Mouse (Mus musculus): Measurements from ENCODE around the gene Fmnl3. TPM values are rescaled to one million over a fixed set of nuclear protein-coding genes. Genes with fewer than 3 reads are reported as not detected.
A peak's percentile ranks its signal among the peaks of the same experiment; 100 is the strongest.

Gene Fmnl3
- polyA plus RNA-seq, 1 experiment: 49.5 TPM

DNA sequence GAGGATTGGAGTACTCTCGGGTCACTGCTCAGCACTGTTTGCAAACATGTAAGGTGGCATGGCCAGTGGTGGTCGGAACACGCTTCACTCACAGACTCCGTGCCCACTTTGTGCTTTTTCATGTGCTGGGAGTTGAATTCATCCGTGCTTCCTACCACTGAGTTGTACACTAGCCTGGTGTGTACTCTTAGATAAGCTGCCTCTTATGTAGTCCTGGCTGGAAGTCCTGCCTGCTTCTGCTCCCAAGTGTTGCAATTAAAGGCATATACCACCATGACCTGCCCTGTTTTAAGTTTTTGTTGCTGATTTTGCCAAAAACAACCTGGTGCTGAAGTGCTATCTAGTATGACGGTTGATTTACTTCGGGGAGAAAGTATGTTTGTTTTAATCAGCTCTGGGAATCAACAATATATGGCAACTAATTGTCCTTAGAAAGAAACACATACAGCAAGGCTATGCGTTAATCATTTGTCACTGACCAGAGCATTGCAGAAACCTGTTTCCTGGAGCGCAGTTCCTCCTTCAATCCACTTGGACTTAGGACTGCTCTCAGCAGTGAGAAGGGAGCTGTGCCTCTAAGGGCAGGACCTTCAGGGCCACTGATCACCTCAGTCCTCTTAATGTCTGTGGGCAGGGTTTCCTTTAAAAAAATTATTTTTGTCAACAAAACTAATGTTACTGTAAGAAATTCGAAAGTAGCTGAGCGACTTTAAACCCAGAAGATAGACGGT is 33.0 kb upstream of the Fmnl3 start:
- peaks cover 9% of the 10 kb centered on the region for H3K4me1 ChIP-seq (ENCODE audit: control insufficient read depth, insufficient read depth, low read length)
- no peak for TF ChIP-seq CTCF (IDR thresholded peaks at IDR 0.05; ENCODE audit: borderline replicate concordance, insufficient read depth, low read length)
- TF ChIP-seq POLR2A (IDR thresholded peaks at IDR 0.05; ENCODE audit: low read depth, low read length): no peak

DNA sequence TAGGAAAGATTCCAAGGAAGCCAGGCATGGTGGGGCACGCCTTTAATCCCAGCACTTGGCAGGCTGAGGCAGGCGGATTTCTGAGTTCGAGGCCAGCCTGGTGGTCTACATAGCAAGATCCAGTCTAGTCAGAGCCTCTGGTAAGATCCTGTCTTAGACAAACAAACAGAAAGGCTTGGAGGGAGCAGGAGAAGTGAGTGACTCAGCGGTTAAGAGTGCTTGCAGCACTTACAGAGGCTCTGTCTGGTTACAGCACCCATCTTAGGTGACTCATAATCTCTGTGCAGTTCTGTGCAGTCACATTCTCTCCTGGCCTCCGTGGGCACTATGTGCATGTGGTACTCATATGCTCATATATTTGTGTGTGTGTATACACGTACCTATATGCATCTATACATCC is 30.3 kb upstream of the Fmnl3 start:
- TF ChIP-seq CTCF (IDR thresholded peaks at IDR 0.05; ENCODE audit: borderline replicate concordance, insufficient read depth, low read length) (no peak), POLR2A (IDR thresholded peaks at IDR 0.05; ENCODE audit: low read depth, low read length) (no peak)
- 0 out of 2 replicates have a peak overlapping the region, but pooled peaks have one; percentile 27 for H3K27ac ChIP-seq (ENCODE audit: insufficient read depth, low read length)
- peaks cover 17% of the 10 kb centered on the region for H3K4me1 ChIP-seq (ENCODE audit: control insufficient read depth, insufficient read depth, low read length)

More for the DNA sequence above, 33.0 kb upstream of the Fmnl3 start:
- Histone ChIP-seq H3K4me3 (ENCODE audit: insufficient read depth, low read length) (no peak overlapping the region), H3K27ac (ENCODE audit: insufficient read depth, low read length) (no peak overlapping the region)

DNA sequence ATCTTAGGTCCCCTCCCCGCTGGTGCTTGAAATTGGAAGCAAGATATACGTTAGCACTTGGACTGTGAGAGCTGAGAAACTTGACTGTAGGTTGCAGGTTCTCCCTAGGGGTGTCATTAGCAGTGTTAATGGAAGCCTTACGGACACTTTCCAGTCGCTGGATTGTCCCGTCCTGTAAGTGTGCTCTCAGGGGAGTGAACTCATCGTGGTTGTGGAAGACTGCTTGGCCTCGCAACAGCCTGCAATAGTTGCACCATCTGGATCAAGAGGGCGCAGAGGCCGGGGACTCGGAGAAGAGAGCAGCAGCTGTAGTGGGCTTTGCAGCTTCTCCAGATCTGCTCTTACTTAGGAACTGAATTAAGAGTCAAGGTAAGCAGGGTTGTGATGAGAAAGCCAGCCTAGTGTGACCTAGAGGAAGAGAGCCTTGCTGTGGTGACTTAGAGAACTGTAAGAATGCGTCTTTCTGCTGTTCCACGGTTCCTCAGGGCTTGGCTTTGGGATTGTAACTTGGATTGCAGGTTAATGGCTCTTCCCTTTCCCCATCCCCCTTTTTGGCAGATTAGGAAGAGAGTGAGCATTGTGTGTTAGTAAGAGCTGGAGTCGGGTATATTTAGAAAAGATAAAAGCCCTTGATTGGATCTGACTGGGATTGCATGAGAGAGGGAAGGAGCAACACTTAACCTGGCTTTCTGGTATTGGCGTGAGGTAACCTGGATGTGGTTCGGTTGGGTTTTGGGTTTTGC is 29.4 kb upstream of the Fmnl3 start:
- no peak overlapping the region for H3K4me3 ChIP-seq (ENCODE audit: insufficient read depth, low read length)
- H3K27ac ChIP-seq (ENCODE audit: insufficient read depth, low read length): peak overlapping the region; percentile 27; the same call in 1 of the 2 replicates
- peaks cover 19% of the 10 kb centered on the region for H3K4me1 ChIP-seq (ENCODE audit: control insufficient read depth, insufficient read depth, low read length)
- TF ChIP-seq CTCF (IDR thresholded peaks at IDR 0.05; ENCODE audit: borderline replicate concordance, insufficient read depth, low read length) (no peak), POLR2A (IDR thresholded peaks at IDR 0.05; ENCODE audit: low read depth, low read length) (no peak)

More for the DNA sequence above, 30.3 kb upstream of the Fmnl3 start:
- H3K4me3 ChIP-seq (ENCODE audit: insufficient read depth, low read length): no peak overlapping the region

DNA sequence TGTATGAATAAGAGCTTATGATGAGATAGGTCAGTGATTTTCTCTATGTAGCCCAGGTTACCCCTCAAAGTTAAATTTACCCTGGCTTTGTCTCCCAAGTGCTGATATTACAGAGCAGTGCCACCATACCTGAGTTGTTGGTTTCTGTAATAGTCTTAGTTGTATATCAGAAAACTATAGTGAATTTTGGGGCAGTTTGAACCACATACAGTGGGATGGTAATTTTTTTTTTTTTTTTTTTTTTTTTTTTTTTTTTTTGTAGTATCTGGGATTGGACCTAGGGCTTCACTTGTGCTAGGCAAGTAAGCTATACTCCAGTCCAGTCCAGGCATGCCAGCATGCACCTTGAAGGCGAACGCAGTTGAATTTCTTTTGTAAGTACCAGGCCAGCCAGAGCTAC is 27.3 kb upstream of the Fmnl3 start:
- Histone ChIP-seq H3K4me3 (ENCODE audit: insufficient read depth, low read length) (no peak overlapping the region), H3K27ac (ENCODE audit: insufficient read depth, low read length) (no peak overlapping the region), H3K4me1 (ENCODE audit: control insufficient read depth, insufficient read depth, low read length) (peaks cover 19% of the 10 kb centered on the region)
- no peak for TF ChIP-seq CTCF (IDR thresholded peaks at IDR 0.05; ENCODE audit: borderline replicate concordance, insufficient read depth, low read length)

DNA sequence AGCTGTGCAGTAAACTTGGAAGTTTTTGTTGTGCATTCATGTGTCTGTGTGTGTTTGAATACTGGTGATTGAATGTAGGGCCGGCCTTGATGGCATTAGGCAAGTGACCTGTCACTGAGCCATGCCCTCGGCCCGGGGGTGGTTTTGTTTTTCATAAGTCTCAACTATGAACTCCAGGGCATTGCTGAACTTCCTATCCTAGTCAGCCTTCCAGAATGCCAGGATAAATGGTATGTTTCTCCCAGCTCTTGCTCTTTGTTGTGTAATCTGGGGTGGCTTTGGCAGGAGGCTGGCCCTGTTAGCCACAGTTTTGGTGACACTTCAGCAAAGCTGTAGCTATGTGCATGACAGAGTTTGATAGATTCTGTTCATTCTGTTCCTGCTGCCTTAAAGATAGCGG is 26.6 kb upstream of the Fmnl3 start:
- H3K27ac ChIP-seq (ENCODE audit: insufficient read depth, low read length): no peak overlapping the region
- peaks cover 18% of the 10 kb centered on the region for H3K4me1 ChIP-seq (ENCODE audit: control insufficient read depth, insufficient read depth, low read length)
- TF ChIP-seq CTCF (IDR thresholded peaks at IDR 0.05; ENCODE audit: borderline replicate concordance, insufficient read depth, low read length) (no peak), POLR2A (IDR thresholded peaks at IDR 0.05; ENCODE audit: low read depth, low read length) (no peak)
- H3K4me3 ChIP-seq (ENCODE audit: insufficient read depth, low read length): no peak overlapping the region

DNA sequence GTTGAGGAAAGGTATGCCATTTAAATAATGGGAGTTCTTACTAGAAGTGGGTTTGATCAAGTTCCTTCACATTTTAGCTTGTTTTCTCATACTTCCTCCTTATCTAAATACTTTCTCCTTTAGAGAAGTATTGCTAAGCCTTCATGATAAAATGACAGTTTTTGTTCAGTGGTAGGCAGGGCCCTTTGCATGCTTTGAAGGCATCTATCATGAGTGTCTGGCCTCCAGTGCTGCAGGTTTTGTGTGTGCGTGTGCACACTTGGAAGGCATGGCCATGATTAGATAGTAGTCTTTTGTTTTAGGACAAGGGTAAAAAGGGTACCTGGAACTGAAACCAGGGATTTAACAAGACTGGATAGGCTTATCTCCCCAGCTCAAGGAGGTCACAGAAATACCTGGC is 26.2 kb upstream of the Fmnl3 start:
- H3K4me3 ChIP-seq (ENCODE audit: insufficient read depth, low read length): no peak overlapping the region
- peaks cover 17% of the 10 kb centered on the region for H3K4me1 ChIP-seq (ENCODE audit: control insufficient read depth, insufficient read depth, low read length)
- TF ChIP-seq CTCF (IDR thresholded peaks at IDR 0.05; ENCODE audit: borderline replicate concordance, insufficient read depth, low read length) (no peak), POLR2A (IDR thresholded peaks at IDR 0.05; ENCODE audit: low read depth, low read length) (no peak)
- H3K27ac ChIP-seq (ENCODE audit: insufficient read depth, low read length): no peak overlapping the region

DNA sequence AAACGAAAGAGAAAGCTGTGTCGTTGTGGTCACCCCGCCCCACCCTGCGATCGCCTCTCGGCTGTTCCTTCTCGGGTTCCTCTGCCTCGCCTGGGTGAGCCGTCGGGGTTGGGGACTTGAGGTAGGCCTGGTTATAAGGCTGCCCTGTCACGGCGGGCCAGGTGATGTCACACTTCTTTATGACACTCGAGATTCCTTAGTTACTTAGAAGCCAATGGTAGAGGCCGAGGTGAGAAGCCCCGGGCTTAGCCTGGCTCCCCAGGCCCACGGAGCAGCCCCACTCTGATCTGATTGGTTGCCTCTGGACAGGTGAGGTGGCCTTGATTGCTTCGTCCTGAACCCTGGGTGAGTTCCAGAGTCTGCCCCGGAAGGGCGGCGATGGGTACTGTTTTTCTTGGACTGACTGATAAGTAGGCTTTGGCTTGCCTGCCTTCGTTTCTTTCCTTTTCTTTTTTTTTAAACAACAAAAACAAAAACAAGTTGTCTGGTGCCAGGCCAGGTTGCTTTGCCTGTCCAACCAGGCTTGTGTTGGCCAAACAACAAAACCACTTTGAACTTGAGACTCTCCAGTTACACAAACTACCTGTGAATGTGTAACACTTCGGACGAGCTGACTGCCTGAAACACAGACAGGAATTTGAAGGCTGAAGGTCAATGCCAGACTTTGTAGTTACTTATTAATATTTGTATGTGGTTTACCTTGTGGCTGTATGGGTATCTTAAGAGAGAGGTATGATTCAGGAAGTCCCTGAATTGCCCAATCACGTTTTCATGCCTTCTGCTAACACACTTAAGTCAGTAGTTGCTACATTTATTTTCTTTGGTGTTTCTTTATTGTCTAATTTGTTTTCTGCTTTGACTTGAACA is 23.3 kb upstream of the Fmnl3 start:
- peak overlapping the region; percentile 85 for H3K4me3 ChIP-seq (ENCODE audit: insufficient read depth, low read length)
- 0 out of 2 replicates have a peak, but pooled peaks have one; percentile 12 for TF ChIP-seq POLR2A (IDR thresholded peaks at IDR 0.05; ENCODE audit: low read depth, low read length)
- no peak for TF ChIP-seq CTCF (IDR thresholded peaks at IDR 0.05; ENCODE audit: borderline replicate concordance, insufficient read depth, low read length)
- H3K27ac ChIP-seq (ENCODE audit: insufficient read depth, low read length): peak overlapping the region; percentile 66
- peaks cover 10% of the 10 kb centered on the region; the same call in 1 of the 2 replicates for H3K4me1 ChIP-seq (ENCODE audit: control insufficient read depth, insufficient read depth, low read length)

DNA sequence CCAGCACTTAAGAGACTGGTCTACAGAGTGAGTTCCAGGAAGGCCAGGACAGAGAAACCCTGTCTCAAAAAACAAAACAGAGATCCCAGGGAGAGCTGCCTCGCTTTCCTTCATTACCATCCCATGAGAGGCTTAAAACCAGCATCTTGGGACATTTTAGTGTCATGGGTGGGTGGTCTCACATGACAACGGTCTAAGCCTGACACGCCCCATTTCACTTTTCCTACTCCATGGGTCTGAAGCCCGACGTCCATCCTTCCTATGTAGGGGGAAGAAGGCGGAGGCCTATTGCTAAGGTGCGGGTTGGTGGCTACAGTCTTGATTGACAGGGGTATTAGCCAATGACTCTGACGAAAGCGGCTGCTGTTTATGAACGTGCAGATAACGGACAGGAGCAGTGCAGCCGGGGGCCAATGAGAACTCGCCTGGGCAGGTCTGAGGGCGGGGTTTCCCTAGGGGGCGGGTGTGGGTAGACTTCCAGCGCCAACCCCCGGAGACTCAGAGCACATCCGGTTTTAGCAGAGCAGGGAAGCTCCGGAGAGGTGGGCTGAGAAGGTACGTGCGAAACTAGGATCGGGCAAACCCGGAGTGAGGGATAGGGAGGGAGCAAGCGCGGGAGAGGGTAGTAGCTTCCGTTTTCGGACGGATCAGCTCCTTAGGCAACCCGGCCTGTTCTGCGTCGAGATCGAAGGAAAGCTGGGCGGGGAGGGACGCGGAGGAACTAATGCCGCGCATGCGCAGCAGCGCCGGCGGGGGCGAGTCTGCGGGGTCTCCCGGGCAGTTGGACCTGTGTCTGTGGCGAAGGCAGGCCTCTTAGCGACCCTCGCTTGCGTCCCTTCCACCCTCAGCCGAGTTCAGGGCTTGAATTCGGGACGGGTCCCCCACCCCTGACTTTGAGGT is 22.5 kb upstream of the Fmnl3 start, which contains the start of gene Tmbim6:
Gene Tmbim6 (plus strand): TSS at position 397 of the 900 bp plus-strand sequence.
- peak within 1 kb of the TSS; percentile 66 for H3K27ac ChIP-seq (ENCODE audit: insufficient read depth, low read length)
- peaks cover 10% of the 10 kb centered on the region; the same call in 1 of the 2 replicates for H3K4me1 ChIP-seq (ENCODE audit: control insufficient read depth, insufficient read depth, low read length)
- peak within 1 kb of the TSS; percentile 85 for H3K4me3 ChIP-seq (ENCODE audit: insufficient read depth, low read length)
- no peak for TF ChIP-seq CTCF (IDR thresholded peaks at IDR 0.05; ENCODE audit: borderline replicate concordance, insufficient read depth, low read length)
- TF ChIP-seq POLR2A (IDR thresholded peaks at IDR 0.05; ENCODE audit: low read depth, low read length): peak; percentile 93
